Comparison of ENCODE assay signal across 22 mouse cellular contexts in the genomic region with DNA sequence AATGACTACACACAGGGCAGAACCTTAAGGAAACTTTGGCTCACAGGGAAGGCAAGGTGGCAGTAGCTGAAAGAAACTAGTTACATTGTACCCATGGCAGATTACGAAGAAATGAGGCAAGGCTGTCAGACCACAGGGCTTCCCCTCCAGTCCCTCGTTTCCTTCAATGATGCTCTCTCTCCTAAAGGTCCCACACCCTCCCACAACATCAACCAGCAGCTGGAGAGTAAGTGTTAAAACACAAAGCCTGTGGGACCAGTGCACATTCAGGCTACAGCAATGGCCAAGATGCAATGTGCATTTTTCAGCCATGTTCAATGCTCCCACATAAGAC.
A peak's percentile ranks its signal among the peaks of the same experiment; 100 is the strongest.
DNase-seq lines count a peak whose midpoint lies in the region; ATAC-seq and TF ChIP-seq lines count a peak whose summit lies in the region.
"Had no signal": no experiment of that assay in that cellular context is flagged by ENCODE, and none has a peak within 500 bp of the region (broad histone marks: within the 10 kb centered on the region; RNA-seq: fewer than 3 reads in every experiment).

No protein-coding gene starts in this region.

- TF ChIP-seq POLR2A in heart, adult 2 months (IDR thresholded peaks at IDR 0.05; ENCODE audit: insufficient read depth, low read depth, low read length), result no peak
- no peak for TF ChIP-seq POLR2A in liver, adult 2 months (IDR thresholded peaks at IDR 0.05; ENCODE audit: extremely low read depth, insufficient read depth, low read length)

- no peaks in the 10 kb centered on the region for H3K9me3 ChIP-seq in heart, embryonic 11.5 days (replicated peaks; ENCODE audit: control insufficient read depth, low read length)
- H3K9me3 ChIP-seq in lung, embryonic 16.5 days (ENCODE audit: control insufficient read depth, low read length), result no peaks in the 10 kb centered on the region
- no peaks in the 10 kb centered on the region for H3K9me3 ChIP-seq in liver, postnatal 0 days (ENCODE audit: low read length)
- H3K9me3 ChIP-seq: embryonic facial prominence, embryonic 10.5 days; forebrain, embryonic 13.5 days had no signal

- ATAC-seq in heart, embryonic 11.5 days (replicated peaks; ENCODE audit: insufficient number of reproducible peaks, low FRiP score, low TSS enrichment), result no peak
- ATAC-seq in lung, embryonic 16.5 days (ENCODE audit: low read depth), result 0 out of 2 replicates have a peak, but pooled peaks have one; percentile 1
- no peak for ATAC-seq in liver, postnatal 0 days
- ATAC-seq: activated CD4-positive, CD25-positive, alpha-beta regulatory T cell, adult 4 months; forebrain, embryonic 13.5 days; forebrain, postnatal 0 days; hindbrain, embryonic 16.5 days; Patski had no signal

- peaks cover 6% of the 10 kb centered on the region for H3K4me1 ChIP-seq in heart, adult 2 months (ENCODE audit: control insufficient read depth, insufficient read depth, low read length)
- no peaks in the 10 kb centered on the region for H3K4me1 ChIP-seq in heart, embryonic 11.5 days (ENCODE audit: control insufficient read depth, insufficient read depth, low read length)
- peaks cover 9% of the 10 kb centered on the region for H3K4me1 ChIP-seq in liver, adult 2 months (ENCODE audit: control insufficient read depth, insufficient read depth, low read length)
- peaks cover 23% of the 10 kb centered on the region for H3K4me1 ChIP-seq in lung, embryonic 16.5 days (replicated peaks; ENCODE audit: control insufficient read depth, insufficient read depth, low read length)
- peaks cover 18% of the 10 kb centered on the region for H3K4me1 ChIP-seq in liver, postnatal 0 days (ENCODE audit: insufficient read depth)
- H3K4me1 ChIP-seq: embryonic facial prominence, embryonic 10.5 days; forebrain, embryonic 13.5 days; hindbrain, embryonic 12.5 days had no signal

- H3K4me2 ChIP-seq in heart, embryonic 11.5 days, result no peak overlapping the region
- H3K4me2 ChIP-seq in lung, embryonic 16.5 days (ENCODE audit: low read depth, low read length), result no peak overlapping the region
- H3K4me2 ChIP-seq in liver, postnatal 0 days (ENCODE audit: low read depth, low read length), result no peak overlapping the region
- H3K4me2 ChIP-seq: forebrain, embryonic 13.5 days; hindbrain, embryonic 12.5 days had no signal

- H3K4me3 ChIP-seq in heart, adult 2 months, result no peak overlapping the region
- H3K4me3 ChIP-seq in heart, embryonic 11.5 days (ENCODE audit: low read depth, low read length), result no peak overlapping the region
- no peak overlapping the region for H3K4me3 ChIP-seq in liver, adult 2 months (ENCODE audit: insufficient read depth, low read depth, low read length)
- no peak overlapping the region for H3K4me3 ChIP-seq in lung, embryonic 16.5 days (ENCODE audit: low read length)
- no peak overlapping the region for H3K4me3 ChIP-seq in liver, postnatal 0 days (ENCODE audit: low read depth, low read length)
- H3K4me3 ChIP-seq: embryonic facial prominence, embryonic 10.5 days; forebrain, embryonic 13.5 days; hindbrain, embryonic 12.5 days had no signal

- intact Hi-C loops in heart, adult 2 months (cut with DNase I), result loop anchor here (5.0 kb wide), 1 partner anchor 317 kb away; no protein-coding TSS in a partner anchor

- no peaks in the 10 kb centered on the region for H3K27me3 ChIP-seq in heart, adult 2 months (ENCODE audit: control insufficient read depth, insufficient read depth, low read length)
- H3K27me3 ChIP-seq in heart, embryonic 11.5 days (ENCODE audit: control insufficient read depth, insufficient read depth, low read length), result no peaks in the 10 kb centered on the region
- no peaks in the 10 kb centered on the region for H3K27me3 ChIP-seq in liver, adult 2 months (ENCODE audit: control insufficient read depth, insufficient read depth, low read length)
- H3K27me3 ChIP-seq in lung, embryonic 16.5 days (ENCODE audit: control insufficient read depth, insufficient read depth, low read depth, low read length), result no peaks in the 10 kb centered on the region
- no peaks in the 10 kb centered on the region for H3K27me3 ChIP-seq in liver, postnatal 0 days (ENCODE audit: insufficient read depth, low read length)
- H3K27me3 ChIP-seq: CH12.LX; forebrain, embryonic 13.5 days; hindbrain, embryonic 12.5 days; Patski had no signal

- H3K79me2 ChIP-seq in heart, adult 2 months (replicated peaks; ENCODE audit: control insufficient read depth, insufficient read depth, low read length), result no peaks in the 10 kb centered on the region
- H3K79me2 ChIP-seq in liver, adult 2 months (ENCODE audit: control insufficient read depth, insufficient read depth, low read length), result no peaks in the 10 kb centered on the region

- TF ChIP-seq EP300 in heart, adult 2 months (IDR thresholded peaks at IDR 0.05; ENCODE audit: insufficient read depth, low read depth, low read length), result no peak
- no peak for TF ChIP-seq EP300 in liver, postnatal 0 days (IDR thresholded peaks at IDR 0.05; ENCODE audit: low read depth)

- DNase-seq in heart, adult 2 months, result no peak
- no peak for DNase-seq in liver, adult 2 months (ENCODE audit: extremely low read depth, low read depth, low spot score)
- DNase-seq in liver, result no peak
- no peak for DNase-seq in lung, postnatal 4 days
- DNase-seq in liver, postnatal 0 days, result no peak
- no peak for DNase-seq in thymus, postnatal 25 days
- DNase-seq: adrenal gland, postnatal 25 days; cerebellum, adult 2 months; cerebellum, postnatal 10 days; forebrain, postnatal 0 days; gastrocnemius, postnatal 36 days; heart, postnatal 10 days; heart, postnatal 4 days had no signal

- no peaks in the 10 kb centered on the region for H3K36me3 ChIP-seq in heart, adult 2 months (ENCODE audit: control insufficient read depth, insufficient read depth, low read length)
- H3K36me3 ChIP-seq in heart, embryonic 11.5 days (ENCODE audit: control insufficient read depth, insufficient read depth, low read length), result no peaks in the 10 kb centered on the region
- H3K36me3 ChIP-seq in liver, adult 2 months (ENCODE audit: control insufficient read depth, insufficient read depth, low read length), result no peaks in the 10 kb centered on the region
- no peaks in the 10 kb centered on the region for H3K36me3 ChIP-seq in lung, embryonic 16.5 days (ENCODE audit: control insufficient read depth, insufficient read depth, low read length)
- no peaks in the 10 kb centered on the region for H3K36me3 ChIP-seq in liver, postnatal 0 days (replicated peaks; ENCODE audit: insufficient read depth, low read length)
- H3K36me3 ChIP-seq: embryonic facial prominence, embryonic 10.5 days; hindbrain, embryonic 12.5 days had no signal

- H3K9ac ChIP-seq in heart, adult 2 months (ENCODE audit: low read depth, low read length), result no peak overlapping the region
- H3K9ac ChIP-seq in heart, embryonic 11.5 days (ENCODE audit: low read depth, low read length), result no peak overlapping the region
- H3K9ac ChIP-seq in liver, adult 2 months (ENCODE audit: low read depth, low read length), result no peak overlapping the region
- H3K9ac ChIP-seq in lung, embryonic 16.5 days (ENCODE audit: low read length), result no peak overlapping the region
- H3K9ac ChIP-seq in liver, postnatal 0 days (replicated peaks), result no peak overlapping the region
- H3K9ac ChIP-seq: forebrain, embryonic 13.5 days; forebrain, postnatal 0 days; hindbrain, embryonic 12.5 days had no signal

- 81% methylated on average over 2 of the region's 2 CpGs for WGBS in heart, adult 2 months
- WGBS in heart, embryonic 11.5 days (ENCODE audit: insufficient replicate concordance), result 67% methylated on average over 2 of the region's 2 CpGs
- WGBS in liver, adult 2 months, result 24% methylated on average over 2 of the region's 2 CpGs
- WGBS in lung, embryonic 16.5 days, result 68% methylated on average over 2 of the region's 2 CpGs
- WGBS in liver, postnatal 0 days (ENCODE audit: insufficient replicate concordance), result 47% methylated on average over 2 of the region's 2 CpGs

- no peak for TF ChIP-seq CTCF in heart, adult 2 months (IDR thresholded peaks at IDR 0.05)
- no peak for TF ChIP-seq CTCF in liver, adult 2 months (IDR thresholded peaks at IDR 0.05; ENCODE audit: low read depth, low read length)
- TF ChIP-seq CTCF in liver, postnatal 0 days (IDR thresholded peaks at IDR 0.05; ENCODE audit: low read depth), result no peak

- H3K27ac ChIP-seq in heart, adult 2 months, result peak overlapping the region; percentile 47
- no peak overlapping the region for H3K27ac ChIP-seq in heart, embryonic 11.5 days (ENCODE audit: low read depth, low read length)
- H3K27ac ChIP-seq in liver, adult 2 months (replicated peaks; ENCODE audit: insufficient read depth, low read depth, low read length), result peak overlapping the region; percentile 15; the same call in 1 of the 2 replicates
- peak overlapping the region; percentile 33 for H3K27ac ChIP-seq in lung, embryonic 16.5 days (ENCODE audit: low read length)
- H3K27ac ChIP-seq in liver, postnatal 0 days (ENCODE audit: low read depth), result peak overlapping the region; percentile 87
- H3K27ac ChIP-seq: embryonic facial prominence, embryonic 10.5 days; forebrain, embryonic 13.5 days; hindbrain, embryonic 12.5 days had no signal
